Mouse (Mus musculus): ENCODE data around the gene Gm42674. TPM values are rescaled to one million over a fixed set of nuclear protein-coding genes. Genes with fewer than 3 reads are reported as not detected.

Gene Gm42674
- not detected for polyA plus RNA-seq (2017; shearing (Covaris generic))

GRCm38 (mm10) chr3:90601486-90602110 is at the start of gene Gm42674:
Gene Gm42674, plus strand, starts transcription at chr3:90601904.

GRCm38 (mm10) chr3:90560008-90560628 is 41.6 kb upstream of the Gm42674 start, which contains the start of gene S100a3:
Gene S100a3, plus strand, starts transcription at chr3:90560578.

GRCm38 (mm10) chr3:90589947-90590346 is 11.8 kb upstream of the Gm42674 start, which contains the start of gene S100a2:
Gene S100a2, plus strand, starts transcription at chr3:90590247.

GRCm38 (mm10) chr3:90603623-90604022 is 1.9 kb downstream of the Gm42674 start, which contains the start of gene S100a4:
Gene S100a4, plus strand, starts transcription at chr3:90603771.

GRCm38 (mm10) chr3:90608223-90608622 is 6.5 kb downstream of the Gm42674 start, which contains the start of gene S100a5:
Gene S100a5, plus strand, starts transcription at chr3:90608523.

GRCm38 (mm10) chr3:90612728-90613291 is 11.1 kb downstream of the Gm42674 start, which contains the start of gene S100a6:
Gene S100a6, plus strand, starts transcription at chr3:90612882.

GRCm38 (mm10) chr3:90653717-90654116 is 52.0 kb downstream of the Gm42674 start, which contains the start of gene S100a7a:
Gene S100a7a, plus strand, starts transcription at chr3:90654017.

Other genes starting within 250 kb of the Gm42674 start
- gene Slc27a3, start 212.0 kb upstream of the Gm42674 start, polyA plus RNA-seq (2017; shearing (Covaris generic)): under 1 TPM; 0.08 to 0.33 TPM
- gene Ints3, start 168.3 kb upstream of the Gm42674 start, polyA plus RNA-seq (2017; shearing (Covaris generic)): 10 to 100 TPM; 32.8 to 39.6 TPM
- gene Npr1, start 136.0 kb upstream of the Gm42674 start, polyA plus RNA-seq (2017; shearing (Covaris generic)): not detected
- 100 to 1,000 TPM in 1 of 2 experiments, 10 to 100 TPM in 1; 93.1 to 102 TPM for gene Ilf2, start 125.8 kb upstream of the Gm42674 start, polyA plus RNA-seq (2017; shearing (Covaris generic))
- gene Snapin, start 110.9 kb upstream of the Gm42674 start, polyA plus RNA-seq (2017; shearing (Covaris generic)): 10 to 100 TPM; 97.5 to 99.8 TPM
- gene Chtop, start 92.4 kb upstream of the Gm42674 start, polyA plus RNA-seq (2017; shearing (Covaris generic)): 100 to 1,000 TPM; 161 to 182 TPM
- gene S100a1, start 87.5 kb upstream of the Gm42674 start, polyA plus RNA-seq (2017; shearing (Covaris generic)): 1 to 10 TPM; 1.7 to 4.3 TPM
- 100 to 1,000 TPM; 158 to 169 TPM for gene S100a13, start 87.5 kb upstream of the Gm42674 start, polyA plus RNA-seq (2017; shearing (Covaris generic))
- under 1 TPM in 1 of 2 experiments, not detected in 1; 0.40 TPM for gene S100a14, start 75.0 kb upstream of the Gm42674 start, polyA plus RNA-seq (2017; shearing (Covaris generic))
- 1 to 10 TPM in 1 of 2 experiments, under 1 TPM in 1; 0.67 to 1.1 TPM for gene S100a16, start 64.7 kb upstream of the Gm42674 start, polyA plus RNA-seq (2017; shearing (Covaris generic))
- gene S100a3, start 41.3 kb upstream of the Gm42674 start, polyA plus RNA-seq (2017; shearing (Covaris generic)): 1 to 10 TPM in 1 of 2 experiments, under 1 TPM in 1; 0.83 to 2.9 TPM
- not detected for gene S100a2, start 11.7 kb upstream of the Gm42674 start, polyA plus RNA-seq (2017; shearing (Covaris generic))
- 100 to 1,000 TPM; 106 to 233 TPM for gene S100a4, start 1.9 kb downstream of the Gm42674 start, polyA plus RNA-seq (2017; shearing (Covaris generic))
- under 1 TPM in 1 of 2 experiments, not detected in 1; 0.40 TPM for gene S100a5, start 6.6 kb downstream of the Gm42674 start, polyA plus RNA-seq (2017; shearing (Covaris generic))
- 100 to 1,000 TPM; 312 to 419 TPM for gene S100a6, start 11.0 kb downstream of the Gm42674 start, polyA plus RNA-seq (2017; shearing (Covaris generic))
- 1 to 10 TPM in 1 of 2 experiments, under 1 TPM in 1; 0.57 to 2.1 TPM for gene S100a7a, start 52.1 kb downstream of the Gm42674 start, polyA plus RNA-seq (2017; shearing (Covaris generic))
- gene S100a8, start 67.1 kb downstream of the Gm42674 start, polyA plus RNA-seq (2017; shearing (Covaris generic)): not detected
- not detected for gene S100a9, start 93.8 kb downstream of the Gm42674 start, polyA plus RNA-seq (2017; shearing (Covaris generic))
- not detected for gene Pglyrp4, start 125.0 kb downstream of the Gm42674 start, polyA plus RNA-seq (2017; shearing (Covaris generic))
- not detected for gene Gm5849, start 176.0 kb downstream of the Gm42674 start, polyA plus RNA-seq (2017; shearing (Covaris generic))